Mouse (Mus musculus) bone marrow macrophage, adult 2 months (primary cell): ENCODE results near the gene Epo.

ENCODE experiments used
- CTCF ChIP-seq: IDR thresholded peaks from 2 replicates; pipeline ENCODE4 v1.5.1; 2012; ENCODE audit warnings: low read depth, mild to moderate bottlenecking, low read length, moderate library complexity
- POLR2A ChIP-seq: IDR thresholded peaks from 2 replicates; pipeline ENCODE4 v1.6.1; 2012; ENCODE audit warnings: mild to moderate bottlenecking, low read depth, low read length, borderline replicate concordance

DNA sequence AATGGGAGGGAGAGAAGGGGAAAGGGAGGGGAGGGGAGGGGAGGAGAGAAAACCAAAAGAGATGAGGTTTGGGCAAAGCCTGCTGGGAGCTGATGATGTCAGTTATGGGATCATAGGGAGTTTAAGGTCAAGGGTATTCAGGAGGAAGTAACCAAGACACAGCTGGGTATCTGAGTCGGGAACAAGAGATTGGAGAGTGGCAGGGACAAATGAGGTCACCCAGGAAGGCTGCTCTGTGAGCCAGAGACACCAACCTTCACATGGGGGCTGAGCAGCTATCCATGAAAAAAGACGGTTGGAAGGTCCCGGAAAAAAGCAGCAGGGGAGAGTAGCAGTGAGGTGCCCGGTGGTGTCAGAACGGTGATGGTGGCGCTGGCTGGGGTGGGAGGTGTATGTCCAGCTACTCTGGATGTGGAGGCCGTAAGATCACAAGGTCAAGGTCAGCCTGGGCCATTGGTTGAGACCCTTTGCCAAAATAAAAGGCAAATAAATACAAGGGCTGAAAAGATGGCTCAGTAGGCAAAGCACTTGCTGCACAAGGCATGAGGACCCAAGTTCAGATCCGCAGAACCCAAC, 35.3 kb upstream of the Epo start:
- TF ChIP-seq CTCF (no peak), POLR2A (no peak)
